Mouse (Mus musculus) frontal cortex, postnatal 10 days (tissue): Measurements from ENCODE around the gene Znrf2.
"Not testable (repeated sequence)": the region's sequence is repeated elsewhere in the genome, so short reads cannot be mapped to it uniquely, and the experiment has no call there.

Source experiments
- DNase-seq, 2 experiments: peaks; one replicate each; pipeline ENCODE4 v3.0.0; 2022; ENCODE audit warnings: low spot score in 2 of 2, mixed read lengths in 1 of 2

Gene Znrf2

DNA sequence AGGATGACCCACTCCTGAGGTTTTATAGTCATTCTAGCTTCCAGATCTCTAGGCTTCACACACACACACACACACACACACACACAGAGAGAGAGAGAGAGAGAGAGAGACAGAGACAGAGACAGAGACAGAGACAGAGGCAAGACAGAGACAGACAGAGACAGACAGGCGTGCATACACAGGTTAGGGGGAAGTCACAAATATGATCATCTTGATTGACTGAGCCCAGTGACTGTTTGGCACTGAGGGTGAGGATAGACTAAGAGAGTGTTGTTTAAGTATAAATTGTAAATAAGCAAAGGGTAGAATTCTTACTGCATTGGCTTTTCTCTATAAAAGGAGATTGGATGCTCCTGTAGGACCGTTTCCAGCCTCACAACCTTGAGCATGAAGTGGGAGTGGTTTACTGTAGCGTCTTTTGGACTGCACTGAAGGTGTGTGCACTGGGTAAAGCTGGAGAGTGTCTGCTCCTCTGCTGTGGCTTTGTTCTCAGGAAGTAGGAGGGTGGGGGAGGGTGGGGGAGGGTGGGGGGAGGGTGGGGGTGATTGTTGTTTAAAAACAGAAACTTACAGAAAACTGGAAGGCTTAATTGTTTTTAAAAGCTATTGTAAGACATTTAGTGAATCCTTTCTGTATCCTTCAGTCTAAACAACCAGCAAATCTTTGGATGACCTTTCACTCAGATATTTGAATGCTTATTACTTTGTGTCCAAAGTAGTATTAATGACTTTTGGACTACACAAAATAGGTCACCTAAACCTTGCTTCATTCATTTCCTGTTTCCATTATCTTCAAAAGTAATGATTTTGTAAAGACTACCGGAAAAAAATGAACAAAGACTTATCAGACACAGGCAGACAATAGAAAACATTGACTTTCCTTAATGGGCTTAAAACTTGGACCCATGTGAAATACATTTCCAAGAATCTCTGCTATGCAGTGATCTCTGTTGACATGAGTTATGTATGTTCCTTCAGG lies 32.8 kb downstream of the Znrf2 start:
- no peak for DNase-seq

- no peak for DNase-seq
These were observed 35.1 kb downstream of the Znrf2 start for GRCm38 (mm10) chr6:54851778-54852177.

GRCm38 (mm10) chr6:54852669-54853068 lies 36.0 kb downstream of the Znrf2 start:
- DNase-seq = no peak

DNA sequence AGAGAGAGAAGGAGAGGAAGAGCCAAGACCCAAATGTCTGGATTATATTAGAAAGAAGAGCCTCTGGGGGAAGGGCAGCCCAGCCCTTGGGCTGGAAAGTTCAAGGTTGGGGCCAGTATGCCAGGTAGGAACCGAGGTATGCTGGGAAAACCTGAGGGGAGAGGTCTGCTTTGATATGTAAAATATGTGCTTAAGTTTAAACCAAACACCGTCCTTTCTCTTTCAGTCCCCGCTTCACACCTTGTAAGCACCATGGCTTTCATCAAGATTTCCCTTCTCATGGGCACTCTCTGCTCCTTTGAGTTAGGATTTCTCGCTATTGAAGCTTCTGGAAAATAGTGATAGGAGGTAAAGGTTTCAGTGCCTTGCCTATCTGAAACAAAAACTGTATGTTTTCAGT lies 38.1 kb downstream of the Znrf2 start:
- DNase-seq = no peak

- DNase-seq = no peak
These were observed 39.3 kb downstream of the Znrf2 start for GRCm38 (mm10) chr6:54855801-54856583.

DNA sequence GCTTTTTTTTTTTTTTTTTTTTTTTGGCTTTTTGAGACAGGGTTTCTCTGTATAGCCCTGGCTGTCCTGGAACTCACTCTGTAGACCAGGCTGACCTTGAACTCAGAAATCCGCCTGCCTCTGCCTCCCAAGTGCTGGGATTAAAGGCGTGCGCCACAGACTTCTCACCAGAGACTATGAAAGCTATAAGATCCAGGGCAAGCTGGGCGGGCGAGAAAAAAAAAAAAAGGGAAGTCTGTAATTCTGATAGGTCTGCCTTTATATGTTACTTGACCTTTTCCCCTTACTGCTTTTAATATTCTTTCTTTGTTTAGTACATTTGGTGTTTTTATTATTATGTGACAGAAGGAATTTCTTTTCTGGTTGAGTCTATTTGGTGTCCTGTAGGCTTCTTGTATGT lies 42.4 kb downstream of the Znrf2 start:
- DNase-seq = not testable (repeated sequence)

GRCm38 (mm10) chr6:54860180-54860579 lies 43.5 kb downstream of the Znrf2 start:
- DNase-seq = no peak

- DNase-seq = no peak
These were observed 50.2 kb downstream of the Znrf2 start for GRCm38 (mm10) chr6:54866731-54867410.

- no peak for DNase-seq
These were observed 50.7 kb downstream of the Znrf2 start for GRCm38 (mm10) chr6:54867411-54867745.

- DNase-seq = no peak
These were observed 56.3 kb downstream of the Znrf2 start for GRCm38 (mm10) chr6:54873029-54873428.

GRCm38 (mm10) chr6:54876782-54877181 lies 60.1 kb downstream of the Znrf2 start:
- no peak for DNase-seq

DNA sequence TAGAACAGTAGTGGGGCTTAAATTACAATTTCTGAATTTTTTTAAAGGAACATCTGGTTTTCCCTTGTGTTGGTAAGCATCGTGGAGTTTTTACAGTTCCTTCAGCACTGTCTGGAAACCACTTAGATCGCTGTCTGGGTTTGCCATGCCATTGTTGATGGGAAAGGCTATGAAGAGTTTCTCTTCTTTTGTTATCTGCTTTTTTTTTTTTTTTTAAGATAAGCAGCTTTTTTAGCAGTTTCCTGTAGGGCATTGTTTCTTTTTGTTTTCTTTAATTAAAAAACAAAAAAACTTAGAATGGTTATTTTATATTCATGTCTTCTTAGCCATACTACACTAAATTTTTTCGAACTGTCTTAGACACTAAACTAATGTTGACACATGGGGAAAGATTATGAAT lies 60.9 kb downstream of the Znrf2 start:
- DNase-seq = no peak

DNA sequence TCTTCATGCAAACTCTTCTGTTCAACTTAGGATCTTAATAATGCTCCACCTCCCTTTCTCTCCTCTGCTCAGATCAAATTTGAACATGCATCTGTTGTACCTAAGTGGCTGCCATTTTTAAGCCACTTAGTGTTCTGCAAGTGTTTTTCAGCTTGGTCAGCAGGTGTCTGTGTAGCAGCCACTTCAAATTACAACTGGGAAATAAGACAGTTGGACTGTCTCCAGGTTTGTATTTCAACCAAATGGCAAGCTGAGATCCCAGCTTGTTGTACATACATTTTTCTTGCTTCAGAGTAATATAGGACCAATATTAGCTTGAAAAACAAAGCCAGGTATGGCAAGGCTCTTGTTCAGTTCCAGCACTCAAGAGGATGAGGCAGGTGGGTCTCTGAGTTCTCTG lies 61.8 kb downstream of the Znrf2 start:
- DNase-seq = no peak

- no peak for DNase-seq
These were observed 63.4 kb downstream of the Znrf2 start for GRCm38 (mm10) chr6:54880086-54880485.

DNA sequence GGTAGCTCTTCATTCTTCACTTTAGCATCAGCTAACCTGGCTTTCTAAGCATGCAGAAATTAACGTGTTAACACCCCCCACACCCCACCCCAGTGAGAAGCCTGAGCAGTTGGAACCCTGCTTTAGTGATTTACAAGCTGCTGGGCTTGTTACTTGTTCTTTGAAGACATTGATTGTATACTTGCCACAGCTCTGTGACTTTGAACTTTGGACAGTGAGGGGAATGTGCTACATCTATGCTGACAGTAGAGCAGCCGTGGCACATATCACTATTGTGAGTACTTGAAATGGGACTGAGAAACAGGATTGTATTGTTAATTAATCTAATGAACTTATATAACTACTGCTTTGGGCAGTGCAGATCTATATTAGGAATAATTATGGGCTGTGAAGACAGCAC lies 66.7 kb downstream of the Znrf2 start:
- DNase-seq = no peak

DNA sequence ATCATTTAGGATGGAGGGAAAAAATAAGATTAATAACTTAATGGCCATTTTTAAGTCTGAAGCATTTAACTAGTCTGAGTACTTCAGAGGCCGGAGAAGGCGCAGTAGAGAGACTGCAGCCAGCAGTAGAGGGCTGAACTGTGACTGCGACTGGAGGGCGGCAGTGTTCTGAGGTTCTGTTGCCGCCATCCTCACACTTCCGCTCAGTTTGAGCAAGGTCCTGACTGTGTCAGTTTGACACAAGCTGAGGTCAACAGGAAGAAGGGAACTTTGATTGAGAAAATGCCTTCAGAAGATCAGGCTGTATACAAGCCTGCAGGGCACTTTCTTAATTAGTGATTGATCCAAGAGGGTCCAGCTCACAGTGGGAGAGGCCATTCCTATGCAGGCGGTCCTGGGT lies 69.5 kb downstream of the Znrf2 start:
- no peak for DNase-seq

DNA sequence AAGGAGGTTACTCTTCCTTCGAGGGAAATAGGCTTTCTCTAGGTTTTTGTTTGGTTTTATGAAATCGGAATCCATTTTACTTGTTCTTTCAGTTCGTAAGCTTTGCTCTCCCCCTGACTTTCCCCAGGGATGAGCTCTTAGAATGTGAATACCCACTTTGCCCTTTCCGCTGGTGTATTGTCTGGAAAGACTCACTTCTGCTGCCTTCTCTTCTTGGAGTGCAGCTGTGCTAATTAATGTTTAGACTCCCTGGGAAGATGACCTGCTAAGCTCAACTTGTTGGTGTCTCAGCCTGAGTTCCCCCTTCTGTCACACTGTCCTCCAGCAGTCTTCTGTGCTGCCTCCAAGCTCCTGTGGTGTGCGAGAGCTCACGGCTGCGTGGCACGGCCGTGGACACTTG lies 73.5 kb downstream of the Znrf2 start:
- no peak for DNase-seq

DNA sequence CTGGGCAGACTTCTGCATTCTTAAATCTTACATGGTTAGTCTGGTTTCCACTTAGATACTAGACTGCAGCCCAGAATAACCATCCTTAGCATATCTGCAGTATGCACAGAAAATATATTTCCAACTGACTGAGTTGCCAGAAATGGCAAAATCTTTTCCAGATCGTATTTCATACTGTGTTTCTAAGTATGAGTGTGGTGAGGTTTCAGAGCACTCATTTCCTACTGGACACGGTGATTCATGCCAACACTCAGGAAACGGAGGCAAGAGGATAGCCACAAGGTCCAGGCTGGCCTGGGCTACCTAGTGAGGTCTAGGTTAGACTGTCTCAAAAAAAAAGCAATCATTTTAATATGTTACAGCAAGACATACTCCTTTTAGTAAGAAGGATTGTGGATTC lies 74.7 kb downstream of the Znrf2 start:
- no peak for DNase-seq

DNA sequence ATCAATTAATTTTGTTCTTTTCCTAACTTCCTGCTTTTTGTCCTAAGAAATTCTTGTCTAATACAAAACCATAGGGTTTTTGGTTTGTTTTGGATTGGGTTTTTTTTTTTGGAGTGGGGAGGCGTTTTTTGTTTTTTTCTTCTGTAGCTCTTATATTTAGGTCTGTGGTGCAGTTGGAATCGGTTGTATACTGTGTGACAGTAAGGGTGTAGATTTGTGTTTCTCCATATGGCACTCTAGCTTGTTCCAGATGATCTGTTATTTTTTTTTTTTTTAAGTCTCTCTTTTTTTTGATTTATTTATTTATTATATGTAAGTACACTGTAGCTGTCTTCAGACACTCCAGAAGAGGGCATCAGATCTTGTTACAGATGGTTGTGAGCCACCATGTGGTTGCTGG lies 83.5 kb downstream of the Znrf2 start:
- no peak for DNase-seq

GRCm38 (mm10) chr6:54902547-54902946 lies 85.8 kb downstream of the Znrf2 start:
- no peak for DNase-seq

DNA sequence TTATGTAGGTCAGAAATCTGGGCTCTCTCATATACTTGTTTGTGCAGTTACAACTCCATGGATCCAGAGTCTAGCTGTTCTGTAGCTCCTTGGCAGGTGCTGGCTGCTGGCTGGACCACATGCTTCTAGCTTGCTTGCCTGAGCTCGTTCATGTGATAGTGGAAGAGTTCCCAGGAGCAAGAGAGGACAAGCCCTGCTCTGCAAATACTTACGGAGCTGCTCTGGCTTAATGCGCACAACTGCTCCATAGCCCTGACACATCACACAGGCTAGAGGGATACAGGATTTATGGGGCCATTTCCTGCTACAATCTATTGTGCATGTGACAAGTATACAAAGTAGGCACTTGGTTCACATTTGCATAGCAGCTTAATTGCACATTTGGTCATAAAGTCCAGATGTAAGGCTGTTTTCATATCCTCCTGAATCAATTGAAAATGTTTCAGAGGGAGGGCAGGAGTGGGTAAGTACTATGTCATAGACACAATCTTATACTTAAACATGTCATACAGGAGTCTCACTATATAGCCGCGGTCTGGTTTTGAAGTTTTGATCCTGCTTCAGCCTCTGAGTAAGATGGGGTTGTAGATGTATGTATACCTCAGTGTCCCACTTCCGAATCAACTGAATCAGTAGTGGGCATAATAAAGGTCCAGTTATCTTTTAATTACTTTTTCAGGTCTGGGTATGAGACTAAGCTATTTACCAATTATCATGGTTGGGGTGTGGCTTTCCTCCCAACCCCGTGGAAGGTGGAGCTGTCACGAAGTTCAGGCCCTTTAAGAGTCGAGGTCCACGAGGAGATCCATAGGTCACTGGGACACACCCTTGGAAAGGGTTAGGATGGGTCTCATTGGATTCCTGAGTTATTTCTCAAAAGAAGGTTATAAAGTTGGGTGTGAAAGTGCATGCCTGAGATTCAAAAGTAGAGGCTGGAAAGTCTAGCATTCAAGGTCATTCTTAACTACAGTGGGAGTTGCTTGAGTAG lies 89.6 kb downstream of the Znrf2 start:
- DNase-seq = no peak
